Mouse (Mus musculus) kidney, postnatal 4 days (tissue): ENCODE measurements at regions not wholly inside any gene's neighbourhood (a gene's known extent, or its start where the extent isn't known, plus 50 kb on each side); places are given as distances from the start of the nearest gene placed in this dataset.

Experiments used
- DNase-seq, 2 experiments: peaks; one replicate each; pipeline ENCODE4 v3.0.0; 2021; ENCODE audit warnings: mixed read lengths in 2 of 2

GRCm38 (mm10) chr7:74877466-74877865, 322.9 kb upstream of the Slco3a1 start:
- DNase-seq: no peak

GRCm38 (mm10) chr7:74876667-74877066, 322.1 kb upstream of the Slco3a1 start:
- no peak for DNase-seq

GRCm38 (mm10) chr7:74870250-74870649, 315.7 kb upstream of the Slco3a1 start:
- no peak for DNase-seq

GRCm38 (mm10) chr7:74862727-74863126, 308.1 kb upstream of the Slco3a1 start:
- no peak for DNase-seq

GRCm38 (mm10) chr7:74844306-74844929, 289.8 kb upstream of the Slco3a1 start:
- DNase-seq: no peak

GRCm38 (mm10) chr7:74823286-74823685, 268.7 kb upstream of the Slco3a1 start:
- DNase-seq: no peak

GRCm38 (mm10) chr7:74793241-74793640, 238.7 kb upstream of the Slco3a1 start:
- DNase-seq: no peak

GRCm38 (mm10) chr7:74788696-74789095, 234.1 kb upstream of the Slco3a1 start:
- DNase-seq: no peak

GRCm38 (mm10) chr7:74771435-74772406, 217.1 kb upstream of the Slco3a1 start:
- DNase-seq: no peak

- no peak for DNase-seq
Observed at GRCm38 (mm10) chr7:74766550-74766949, 212.0 kb upstream of the Slco3a1 start.

- DNase-seq: no peak
Observed at GRCm38 (mm10) chr7:74757469-74757868, 202.9 kb upstream of the Slco3a1 start.

- no peak for DNase-seq
Observed at GRCm38 (mm10) chr7:74747704-74748103, 193.1 kb upstream of the Slco3a1 start.

- no peak for DNase-seq
Observed at GRCm38 (mm10) chr7:74734941-74735340, 180.4 kb upstream of the Slco3a1 start.

GRCm38 (mm10) chr7:74726324-74726991, 171.9 kb upstream of the Slco3a1 start:
- DNase-seq: peak; percentile 4 to 7

GRCm38 (mm10) chr7:74719321-74719720, 164.7 kb upstream of the Slco3a1 start:
- DNase-seq: peak; percentile 2 to 6

- DNase-seq: no peak
Observed at GRCm38 (mm10) chr7:74709993-74710581, 155.5 kb upstream of the Slco3a1 start.

GRCm38 (mm10) chr7:74709006-74709405, 154.4 kb upstream of the Slco3a1 start:
- no peak for DNase-seq

GRCm38 (mm10) chr7:74703533-74703932, 149.0 kb upstream of the Slco3a1 start:
- DNase-seq: no peak

- DNase-seq: no peak
Observed at GRCm38 (mm10) chr7:74697794-74698354, 143.3 kb upstream of the Slco3a1 start.

- no peak for DNase-seq
Observed at GRCm38 (mm10) chr7:74696286-74696685, 141.7 kb upstream of the Slco3a1 start.

- peak in 1 of 2 experiments; percentile 7 for DNase-seq
Observed at GRCm38 (mm10) chr7:74693049-74693448, 138.5 kb upstream of the Slco3a1 start.

GRCm38 (mm10) chr7:74690706-74691105, 136.1 kb upstream of the Slco3a1 start:
- no peak for DNase-seq
